Mouse (Mus musculus): ENCODE data around the gene Gm4297.
"Not testable (repeated sequence)": the region's sequence is repeated elsewhere in the genome, so short reads cannot be mapped to it uniquely, and the experiment has no call there.

The Gm4297 gene

DNA sequence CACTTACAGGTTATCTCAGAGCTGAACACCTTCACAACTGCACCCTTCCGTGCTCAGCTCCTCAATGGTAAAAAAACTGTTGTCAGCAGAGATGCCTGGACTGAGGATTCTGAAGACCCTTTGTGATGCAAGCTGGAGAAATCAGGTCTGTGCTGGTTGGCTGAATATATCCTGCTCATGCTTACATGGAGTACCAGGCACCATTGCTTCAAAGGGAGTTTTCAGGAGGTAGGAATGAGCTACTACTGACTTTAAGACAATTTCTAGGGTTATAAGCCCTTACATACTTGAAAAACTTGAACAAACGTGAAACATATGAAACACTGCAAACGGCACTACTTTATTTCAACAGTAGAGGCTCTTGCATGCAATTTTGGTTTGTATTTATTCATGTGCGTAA is at the start of gene Gm4297:
Gene Gm4297, minus strand, starts transcription at position 101 of the 400 bp plus-strand sequence.
- not testable (repeated sequence) for DNase-seq (ENCODE audit: low read depth, low spot score)
